Mouse (Mus musculus) spleen, adult 2 months (tissue): ENCODE results near the gene Fabp3. TPM values are rescaled to one million over a fixed set of nuclear protein-coding genes. Genes with fewer than 3 reads are reported as not detected.

Experiments
- DNase-seq, 2 experiments: peaks; one replicate each; pipeline versions ENCODE4 v3.0.0 to v3.0.0-alpha.2; 2012 to 2021; ENCODE audit warnings: low spot score in 2 of 2, low read depth in 1 of 2
- H3K27ac ChIP-seq: fragments of 200-500 bp; 2 replicates; pipeline ENCODE4 v1.5.1; 2012; ENCODE audit warnings: low read length, inconsistent platforms; ENCODE audit not compliant: insufficient read depth
- H3K27me3 ChIP-seq: fragments of 200-500 bp; 2 replicates; pipeline ENCODE4 v1.6.1; 2012; ENCODE audit warnings: mild to moderate bottlenecking, moderate library complexity, low read length, inconsistent platforms; ENCODE audit not compliant: control insufficient read depth, insufficient read depth
- H3K36me3 ChIP-seq: fragments of 200-500 bp; 2 replicates; pipeline ENCODE4 v1.6.1; 2012; ENCODE audit warnings: mild to moderate bottlenecking, low read length, inconsistent platforms; ENCODE audit not compliant: control insufficient read depth, insufficient read depth
- H3K4me1 ChIP-seq: fragments of 200-500 bp; 2 replicates; pipeline ENCODE4 v1.6.1; 2011; ENCODE audit warnings: inconsistent platforms; ENCODE audit not compliant: control insufficient read depth, insufficient read depth, insufficient read length
- H3K4me3 ChIP-seq: fragments of 200-500 bp; 2 replicates; pipeline ENCODE4 v1.5.1; 2011; ENCODE audit warnings: mild to moderate bottlenecking, inconsistent platforms; ENCODE audit not compliant: insufficient read depth, insufficient read length; ENCODE audit errors: extremely low read depth
- CTCF ChIP-seq: fragments of 200-500 bp; IDR thresholded peaks from 2 replicates; pipeline ENCODE4 v1.5.1; 2011; ENCODE audit warnings: mild to moderate bottlenecking, inconsistent platforms; ENCODE audit not compliant: insufficient read depth, insufficient read length, insufficient replicate concordance; ENCODE audit errors: extremely low read depth
- POLR2A ChIP-seq: fragments of 200-500 bp; IDR thresholded peaks from 2 replicates; pipeline ENCODE4 v1.6.1; 2011; ENCODE audit warnings: low read depth, low read length, inconsistent platforms
- whole genome bisulfite sequencing: fragments of 180-500 bp; shearing (Covaris S2); methylation state at CpG from one replicate; pipeline ENCODE4 v1.1.7; 2018; 5-methylcytosine and 5-hydroxymethylcytosine counted together
- polyA plus RNA-seq: library from polyadenylated mRNA; depleted of rRNA; stranded (reverse); fragments of >200 nt; gene quantifications from 2 replicates; pipeline ENCODE4 v1.2.3, GENCODE M21; 2012; rRNA removed

Fabp3 gene
- 0.38 and 0.54 TPM in 2 replicates for polyA plus RNA-seq

- H3K27ac ChIP-seq = no peak within 1 kb of the TSS
- peaks cover 6% of the 10 kb centered on the region; the same call in 1 of the 2 replicates for H3K4me1 ChIP-seq
- DNase-seq = no peak
- H3K36me3 ChIP-seq = no peaks in the 10 kb centered on the region
- peak within 1 kb of the TSS; percentile 7; the same call in 1 of the 2 replicates for H3K4me3 ChIP-seq
- TF ChIP-seq CTCF (no peak), POLR2A (no peak)
- peaks cover 19% of the 10 kb centered on the region for H3K27me3 ChIP-seq
- 3% methylated on average over 52 of the region's 52 CpGs for WGBS
These were observed at the start of gene Fabp3, which contains the start of gene Gm10570 for GRCm38 (mm10) chr4:130308231-130309081. Gene Fabp3, plus strand, starts transcription at chr4:130308595. Gene Gm10570, minus strand, starts transcription at chr4:130308674.

- H3K36me3 ChIP-seq = no peaks in the 10 kb centered on the region
- H3K27ac ChIP-seq = no peak overlapping the region
- no peak for DNase-seq
- no peak overlapping the region for H3K4me3 ChIP-seq
- H3K27me3 ChIP-seq = 0 out of 2 replicates have a peak, but pooled peaks cover 1% of the 10 kb centered on the region
- TF ChIP-seq POLR2A (no peak), CTCF (no peak)
- WGBS = 36% methylated on average over 5 of the region's 5 CpGs
- H3K4me1 ChIP-seq = no peaks in the 10 kb centered on the region
These were observed 48.0 kb upstream of the Fabp3 start for GRCm38 (mm10) chr4:130260406-130260805.

GRCm38 (mm10) chr4:130264131-130264530, 44.3 kb upstream of the Fabp3 start:
- Histone ChIP-seq H3K4me1 (no peaks in the 10 kb centered on the region), H3K36me3 (no peaks in the 10 kb centered on the region), H3K27me3 (0 out of 2 replicates have a peak, but pooled peaks cover 1% of the 10 kb centered on the region), H3K27ac (no peak overlapping the region), H3K4me3 (no peak overlapping the region)
- no peak for DNase-seq
- WGBS = 38% methylated on average over 11 of the region's 11 CpGs
- TF ChIP-seq CTCF = no peak
- TF ChIP-seq POLR2A = no peak

GRCm38 (mm10) chr4:130264698-130265349, 43.6 kb upstream of the Fabp3 start:
- 0 out of 2 replicates have a peak, but pooled peaks cover 1% of the 10 kb centered on the region for H3K27me3 ChIP-seq
- WGBS = 8% methylated on average over 24 of the region's 24 CpGs
- TF ChIP-seq POLR2A (no peak), CTCF (peak; percentile 80)
- H3K36me3 ChIP-seq = no peaks in the 10 kb centered on the region
- no peak overlapping the region for H3K4me3 ChIP-seq
- H3K27ac ChIP-seq = no peak overlapping the region
- DNase-seq = peak in 1 of 2 experiments; percentile 33
- H3K4me1 ChIP-seq = no peaks in the 10 kb centered on the region

GRCm38 (mm10) chr4:130266601-130267000, 41.8 kb upstream of the Fabp3 start:
- H3K27ac ChIP-seq = no peak overlapping the region
- no peak for DNase-seq
- 75% methylated on average over 9 of the region's 9 CpGs for WGBS
- H3K27me3 ChIP-seq = 0 out of 2 replicates have a peak, but pooled peaks cover 1% of the 10 kb centered on the region
- H3K36me3 ChIP-seq = no peaks in the 10 kb centered on the region
- H3K4me3 ChIP-seq = peak overlapping the region; percentile 9; the same call in 1 of the 2 replicates
- TF ChIP-seq POLR2A (no peak), CTCF (no peak)
- H3K4me1 ChIP-seq = no peaks in the 10 kb centered on the region

GRCm38 (mm10) chr4:130267069-130267468, 41.3 kb upstream of the Fabp3 start:
- 89% methylated on average over 7 of the region's 7 CpGs for WGBS
- DNase-seq = no peak
- Histone ChIP-seq H3K36me3 (no peaks in the 10 kb centered on the region), H3K4me3 (no peak overlapping the region), H3K27me3 (0 out of 2 replicates have a peak, but pooled peaks cover 1% of the 10 kb centered on the region), H3K27ac (no peak overlapping the region; the same call in 1 of the 2 replicates), H3K4me1 (no peaks in the 10 kb centered on the region)
- TF ChIP-seq CTCF (no peak), POLR2A (no peak)
